Mouse (Mus musculus): Measurements from ENCODE around the gene Pde6g. TPM values are rescaled to one million over a fixed set of nuclear protein-coding genes. Genes with fewer than 3 reads are reported as not detected.

Gene Pde6g
- total and polyA plus RNA-seq, 3 experiments: 0.35 to 0.84 TPM; not detected in 1

DNA sequence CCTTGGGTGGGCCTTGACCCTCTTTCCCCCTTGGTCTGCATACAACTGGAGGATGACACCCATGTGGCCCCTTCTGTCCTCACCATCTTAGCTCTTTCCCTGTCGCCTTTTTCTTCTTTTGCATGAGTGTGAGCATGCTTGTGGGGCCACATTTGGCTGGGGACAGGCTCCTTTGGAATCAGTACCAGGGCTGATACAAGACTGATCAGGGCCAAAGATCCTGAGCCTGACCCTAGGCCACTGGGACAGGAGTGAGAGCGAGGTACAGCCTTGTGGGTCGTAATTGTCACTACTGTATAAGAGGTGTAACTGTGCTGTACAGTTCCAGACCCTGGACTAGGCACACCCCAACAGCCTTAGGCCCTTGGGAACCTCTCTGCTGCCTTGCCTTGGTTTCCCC lies 40.6 kb upstream of the Pde6g start:
- Histone ChIP-seq H3K4me1 (ENCODE audit: control insufficient read depth in 1 of 2, insufficient read depth in 2 of 2, low read length in 2 of 2) (peaks cover 0 to 20% of the 10 kb centered on the region in 2 experiments; a peak in 2 of 4 replicates), H3K9ac (ENCODE audit: control insufficient read depth, low read depth, low read length, poor library complexity, severe bottlenecking) (no peak overlapping the region), H3K9me3 (replicated peaks; ENCODE audit: insufficient read depth, low read length) (no peaks in the 10 kb centered on the region), H3K79me2 (ENCODE audit: control insufficient read depth, insufficient read depth, low read length, poor library complexity) (peaks cover 19% of the 10 kb centered on the region), H3K27ac (ENCODE audit: control insufficient read depth, low read depth, low read length) (no peak overlapping the region), H3K4me3 (ENCODE audit: control insufficient read depth in 1 of 2, insufficient read depth in 1 of 2, low read depth in 2 of 2, low read length in 2 of 2) (no peak overlapping the region), H3K36me3 (ENCODE audit: control insufficient read depth in 1 of 2, insufficient read depth in 2 of 2, low read length in 2 of 2) (peaks cover 0 to 11% of the 10 kb centered on the region in 2 experiments; a peak in 2 of 4 replicates), H3K27me3 (ENCODE audit: control insufficient read depth in 1 of 2, insufficient read depth in 2 of 2, low read length in 2 of 2) (no peaks in the 10 kb centered on the region)
- DNase-seq (ENCODE audit: low read depth, low spot score): no peak
- TF ChIP-seq POLR2AphosphoS5 (IDR thresholded peaks at IDR 0.05; ENCODE audit: borderline replicate concordance, low read depth, low read length) (no peak), CHD1 (IDR thresholded peaks at IDR 0.05; ENCODE audit: low read depth, low read length) (no peak), ELF1 (IDR thresholded peaks at IDR 0.05; ENCODE audit: low read depth, low read length) (no peak), TCF12 (IDR thresholded peaks at IDR 0.05; ENCODE audit: low read depth, low read length) (no peak), NELFE (IDR thresholded peaks at IDR 0.05; ENCODE audit: low read depth, low read length) (no peak), MAZ (IDR thresholded peaks at IDR 0.05; ENCODE audit: low read depth, low read length) (no peak), SMC3 (IDR thresholded peaks at IDR 0.05; ENCODE audit: low read depth, low read length) (no peak), ZC3H11A (IDR thresholded peaks at IDR 0.05; ENCODE audit: low read depth, low read length) (no peak), ZKSCAN1 (IDR thresholded peaks at IDR 0.05; ENCODE audit: low read depth, low read length) (no peak), BHLHE40 (IDR thresholded peaks at IDR 0.05; ENCODE audit: borderline replicate concordance, low read depth, low read length) (no peak), CTCF (IDR thresholded peaks at IDR 0.05 in 2 of 3, conservative IDR thresholded peaks at IDR 0.05 in 1 of 3; ENCODE audit: control insufficient read depth in 1 of 3, insufficient read depth in 1 of 3, low read depth in 2 of 3, low read length in 3 of 3, poor library complexity in 1 of 3, severe bottlenecking in 1 of 3) (no peak), EP300 (IDR thresholded peaks at IDR 0.05; ENCODE audit: low read depth in 1 of 2, low read length in 2 of 2) (no peak), UBTF (IDR thresholded peaks at IDR 0.05; ENCODE audit: borderline replicate concordance, insufficient read depth, low read depth, low read length) (no peak), POLR2A (IDR thresholded peaks at IDR 0.05; ENCODE audit: control insufficient read depth in 1 of 2, insufficient read depth in 1 of 2, low read depth in 1 of 2, low read length in 2 of 2, poor library complexity in 1 of 2) (no peak), MEF2A (IDR thresholded peaks at IDR 0.05; ENCODE audit: extremely low read depth, insufficient replicate concordance, low read depth, low read length, poor library complexity, severe bottlenecking) (no peak)

DNA sequence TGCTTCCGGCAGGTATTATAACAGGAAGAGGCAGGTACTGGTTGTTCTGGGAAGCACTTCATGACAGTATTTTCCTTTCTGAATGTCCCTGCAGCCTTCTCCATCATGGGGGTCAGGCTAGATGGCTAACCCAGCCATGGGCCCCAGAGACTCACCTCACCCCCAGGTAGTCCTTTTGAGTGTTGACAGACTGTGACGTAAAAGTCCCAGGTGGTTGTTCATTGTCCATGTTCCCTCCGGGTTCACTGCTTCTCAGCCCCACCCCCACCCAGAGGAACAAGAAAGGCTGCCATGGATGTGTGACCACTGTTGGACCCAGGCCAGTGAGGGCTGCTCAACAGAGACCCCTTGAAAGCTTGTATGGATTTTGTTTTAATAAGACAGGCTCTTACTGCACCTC lies 40.1 kb upstream of the Pde6g start:
- Histone ChIP-seq H3K27me3 (ENCODE audit: control insufficient read depth in 1 of 2, insufficient read depth in 2 of 2, low read length in 2 of 2) (no peaks in the 10 kb centered on the region), H3K79me2 (ENCODE audit: control insufficient read depth, insufficient read depth, low read length, poor library complexity) (peaks cover 19% of the 10 kb centered on the region), H3K4me1 (ENCODE audit: control insufficient read depth in 1 of 2, insufficient read depth in 2 of 2, low read length in 2 of 2) (peaks cover 0 to 20% of the 10 kb centered on the region in 2 experiments; a peak in 2 of 4 replicates), H3K9me3 (replicated peaks; ENCODE audit: insufficient read depth, low read length) (no peaks in the 10 kb centered on the region), H3K27ac (ENCODE audit: control insufficient read depth, low read depth, low read length) (no peak overlapping the region), H3K4me3 (ENCODE audit: control insufficient read depth in 1 of 2, insufficient read depth in 1 of 2, low read depth in 2 of 2, low read length in 2 of 2) (no peak overlapping the region), H3K36me3 (ENCODE audit: control insufficient read depth in 1 of 2, insufficient read depth in 2 of 2, low read length in 2 of 2) (peaks cover 0 to 11% of the 10 kb centered on the region in 2 experiments; a peak in 2 of 4 replicates), H3K9ac (ENCODE audit: control insufficient read depth, low read depth, low read length, poor library complexity, severe bottlenecking) (no peak overlapping the region)
- no peak for DNase-seq (ENCODE audit: low read depth, low spot score)
- TF ChIP-seq CTCF (IDR thresholded peaks at IDR 0.05 in 2 of 3, conservative IDR thresholded peaks at IDR 0.05 in 1 of 3; ENCODE audit: control insufficient read depth in 1 of 3, insufficient read depth in 1 of 3, low read depth in 2 of 3, low read length in 3 of 3, poor library complexity in 1 of 3, severe bottlenecking in 1 of 3) (no peak), USF1 (IDR thresholded peaks at IDR 0.05; ENCODE audit: low read depth, low read length) (no peak), ZC3H11A (IDR thresholded peaks at IDR 0.05; ENCODE audit: low read depth, low read length) (no peak), EP300 (IDR thresholded peaks at IDR 0.05; ENCODE audit: low read depth in 1 of 2, low read length in 2 of 2) (no peak), NRF1 (IDR thresholded peaks at IDR 0.05; ENCODE audit: insufficient read depth, low read depth, low read length, poor library complexity, severe bottlenecking) (no peak), MAFK (IDR thresholded peaks at IDR 0.05; ENCODE audit: borderline replicate concordance, low read depth, low read length) (no peak), CHD1 (IDR thresholded peaks at IDR 0.05; ENCODE audit: low read depth, low read length) (no peak), NELFE (IDR thresholded peaks at IDR 0.05; ENCODE audit: low read depth, low read length) (no peak), MEF2A (IDR thresholded peaks at IDR 0.05; ENCODE audit: extremely low read depth, insufficient replicate concordance, low read depth, low read length, poor library complexity, severe bottlenecking) (no peak), TBP (IDR thresholded peaks at IDR 0.05; ENCODE audit: low read depth, low read length) (no peak), POLR2AphosphoS2 (IDR thresholded peaks at IDR 0.05; ENCODE audit: low read length) (no peak)

Measured in MEL (cell line).